Mouse (Mus musculus) bone marrow macrophage, adult 2 months (primary cell): ENCODE results near the gene Yy1. TPM values are rescaled to one million over a fixed set of nuclear protein-coding genes. Genes with fewer than 3 reads are reported as not detected.

Experiments used
- H3K27ac ChIP-seq: 2 replicates; pipeline ENCODE4 v1.5.1; 2012; ENCODE audit warnings: low read depth, low read length; ENCODE audit not compliant: insufficient read depth
- H3K4me1 ChIP-seq: 2 replicates; pipeline ENCODE4 v1.6.1; 2012; ENCODE audit warnings: low read length; ENCODE audit not compliant: control insufficient read depth, insufficient read depth
- H3K4me3 ChIP-seq: 2 replicates; pipeline ENCODE4 v1.5.1; 2012; ENCODE audit warnings: mild to moderate bottlenecking, low read length, moderate library complexity; ENCODE audit not compliant: insufficient read depth
- CTCF ChIP-seq: IDR thresholded peaks from 2 replicates; pipeline ENCODE4 v1.5.1; 2012; ENCODE audit warnings: low read depth, mild to moderate bottlenecking, low read length, moderate library complexity
- POLR2A ChIP-seq: IDR thresholded peaks from 2 replicates; pipeline ENCODE4 v1.6.1; 2012; ENCODE audit warnings: mild to moderate bottlenecking, low read depth, low read length, borderline replicate concordance
- polyA plus RNA-seq: library from polyadenylated mRNA; stranded (reverse); fragments of >200 nt; gene quantifications from 2 replicates; pipeline ENCODE4 v1.2.4, GENCODE M21; 2012; ENCODE audit not compliant: missing spikeins, insufficient read depth, insufficient read length

The Yy1 gene
- polyA plus RNA-seq, 1 experiment: 77.7 TPM

DNA sequence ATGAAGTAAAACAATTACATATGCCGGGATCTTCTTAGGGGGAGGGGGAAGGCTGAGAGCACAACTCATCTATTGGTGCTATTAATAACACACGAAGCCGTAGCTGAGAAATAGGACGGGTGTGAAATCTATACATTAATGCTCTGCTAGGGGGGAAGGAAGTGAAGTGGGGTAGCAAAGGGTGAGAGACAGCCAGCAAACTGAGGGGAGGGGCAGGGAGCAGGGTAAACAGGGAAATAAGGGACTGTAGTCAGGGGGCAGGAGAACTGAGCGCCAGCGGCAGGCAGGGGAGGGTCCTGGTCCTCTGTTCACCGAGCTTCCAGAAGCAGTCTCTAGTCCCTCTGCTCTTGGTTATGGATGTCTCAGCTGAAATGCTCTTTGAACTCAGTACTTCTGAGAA lies 25.9 kb upstream of the Yy1 start:
- H3K4me1 ChIP-seq: peaks cover 24% of the 10 kb centered on the region
- H3K27ac ChIP-seq: peak overlapping the region; percentile 96
- peak overlapping the region; percentile 73 for H3K4me3 ChIP-seq
- TF ChIP-seq POLR2A (no peak), CTCF (no peak)

DNA sequence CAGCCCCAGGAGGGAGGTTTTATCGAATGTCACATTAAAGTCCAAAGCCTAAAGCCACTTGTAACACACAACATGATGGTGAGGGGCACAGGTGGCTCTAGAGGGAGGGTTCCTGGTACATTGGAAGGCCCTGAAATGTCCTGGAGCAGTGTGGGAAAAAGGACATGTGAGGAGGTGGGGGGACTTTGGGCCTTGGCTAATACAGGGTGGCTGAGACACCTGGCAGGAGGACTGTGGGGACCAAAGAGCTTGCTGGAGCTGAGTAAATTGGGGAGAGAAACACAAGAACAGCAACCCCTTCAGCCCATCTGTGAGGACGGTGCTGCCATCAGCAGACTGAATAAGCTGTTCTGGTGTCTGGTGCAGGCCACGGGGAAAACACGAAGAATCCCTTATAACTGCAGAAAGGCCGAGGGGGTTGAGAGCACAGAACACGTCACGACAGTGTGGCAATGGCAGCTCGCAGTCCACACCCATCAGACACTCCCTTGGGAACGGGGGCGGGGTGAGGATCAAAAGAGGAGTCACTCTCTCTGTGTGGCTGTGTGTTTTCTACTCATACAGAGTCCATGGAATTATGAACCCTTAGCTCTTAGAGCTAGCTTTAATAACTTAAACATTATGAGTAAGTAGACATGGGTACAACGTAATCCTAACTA lies 24.4 kb upstream of the Yy1 start:
- Histone ChIP-seq H3K27ac (no peak overlapping the region), H3K4me3 (no peak overlapping the region), H3K4me1 (peaks cover 16% of the 10 kb centered on the region)
- no peak for TF ChIP-seq CTCF
- no peak for TF ChIP-seq POLR2A

DNA sequence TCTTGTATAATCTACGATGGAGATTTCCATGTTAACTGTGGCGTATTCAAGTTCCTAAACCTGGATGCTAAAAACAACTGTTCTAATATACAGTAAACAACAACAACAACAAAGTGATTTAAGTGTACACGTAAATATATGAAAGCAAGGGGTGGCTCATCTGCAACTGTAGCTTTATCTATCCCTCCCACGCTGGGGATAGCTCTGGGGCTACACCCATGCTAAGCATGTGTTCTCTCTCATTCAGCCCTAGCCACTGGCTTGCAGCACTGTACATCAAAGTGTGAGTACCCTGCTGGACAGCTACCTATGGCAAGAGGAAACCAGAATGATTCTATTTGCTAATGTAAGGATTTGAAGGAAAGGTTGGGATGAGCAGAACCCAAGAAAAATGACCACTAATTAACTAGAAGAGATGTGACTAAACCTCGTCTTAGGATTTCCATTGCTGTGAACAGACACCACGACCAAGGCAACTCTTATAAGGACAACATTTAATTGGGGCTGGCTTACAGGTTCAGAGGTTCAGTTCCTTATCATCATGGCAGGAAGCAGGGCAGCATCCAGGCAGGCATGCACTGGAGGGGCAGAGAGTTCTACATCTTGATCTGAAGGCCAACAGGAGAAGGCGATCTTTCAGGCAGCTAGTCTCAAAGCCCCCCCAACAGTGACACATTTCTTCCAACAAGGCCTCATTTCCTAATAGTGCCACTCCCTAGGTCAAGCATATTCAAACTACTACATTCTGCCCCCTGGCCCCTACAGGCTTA lies 12.5 kb upstream of the Yy1 start:
- no peak overlapping the region for H3K27ac ChIP-seq

DNA sequence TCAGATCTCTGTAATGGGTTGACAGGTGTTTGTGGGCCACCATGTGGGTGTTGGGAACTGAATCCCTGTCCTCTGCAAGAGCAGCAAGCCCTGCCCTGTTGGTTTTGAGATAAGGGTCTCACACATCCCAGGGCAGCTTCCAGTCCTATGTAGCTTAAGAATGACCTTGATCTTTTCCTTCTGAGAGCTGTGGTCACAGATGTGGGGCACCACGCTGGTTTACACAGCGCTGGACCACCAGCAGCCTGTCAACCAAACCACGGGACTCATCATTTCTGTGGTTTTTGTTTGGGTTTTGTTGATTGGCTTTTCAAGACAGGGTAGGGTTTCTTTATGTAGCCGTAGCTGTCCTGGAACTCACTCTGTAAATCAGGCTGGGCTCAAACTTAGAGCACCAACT lies 7.6 kb upstream of the Yy1 start:
- Histone ChIP-seq H3K4me1 (peaks cover 6% of the 10 kb centered on the region), H3K4me3 (no peak overlapping the region), H3K27ac (no peak overlapping the region)
- TF ChIP-seq POLR2A (no peak), CTCF (no peak)

More for the DNA sequence above, 12.5 kb upstream of the Yy1 start:
- H3K4me1 ChIP-seq: peaks cover 6% of the 10 kb centered on the region
- no peak for TF ChIP-seq POLR2A
- TF ChIP-seq CTCF: no peak
- H3K4me3 ChIP-seq: no peak overlapping the region

DNA sequence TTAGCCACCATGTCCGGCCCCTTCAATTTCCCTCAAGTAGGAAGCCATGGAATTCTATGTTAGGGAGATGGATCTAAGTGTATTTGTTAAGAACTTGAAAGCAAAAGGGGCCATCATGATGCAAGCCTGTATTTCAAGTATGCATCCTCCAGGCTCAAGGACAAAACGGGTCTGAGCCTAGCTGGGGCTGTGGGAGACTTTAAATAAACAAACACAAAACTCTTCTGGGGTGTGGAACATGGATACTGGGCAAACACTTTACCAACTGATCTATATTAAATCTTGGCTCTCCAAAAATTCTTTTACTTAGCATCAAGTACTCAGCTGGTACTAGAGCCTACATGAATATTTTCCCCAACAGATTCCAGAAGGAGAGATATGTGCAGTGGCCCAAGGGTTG lies 5.4 kb upstream of the Yy1 start:
- Histone ChIP-seq H3K27ac (no peak overlapping the region), H3K4me3 (no peak overlapping the region), H3K4me1 (peaks cover 10% of the 10 kb centered on the region)
- TF ChIP-seq CTCF (no peak), POLR2A (no peak)

DNA sequence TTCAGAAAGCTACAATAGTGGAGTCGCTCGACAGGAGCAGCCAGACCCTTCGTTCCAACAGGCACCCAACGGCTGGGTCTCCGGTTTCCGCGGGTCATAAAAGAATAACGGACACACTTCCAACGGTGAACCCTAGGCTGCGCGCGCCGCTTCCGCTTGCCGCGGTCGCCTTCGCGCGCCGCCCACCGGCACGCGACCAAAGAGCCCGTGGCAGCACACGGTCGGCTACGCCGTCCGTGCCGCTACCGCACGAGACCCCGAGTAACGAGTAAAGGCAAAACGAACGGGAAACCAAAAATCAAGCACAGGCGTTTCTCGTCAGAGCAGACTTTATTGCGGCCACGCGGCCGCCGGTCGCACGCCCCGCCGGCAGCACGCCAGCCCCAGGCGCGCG lies 624 bp upstream of the Yy1 start:
- no peak for TF ChIP-seq POLR2A
- no peak for TF ChIP-seq CTCF
- Histone ChIP-seq H3K4me1 (peaks cover 7% of the 10 kb centered on the region), H3K4me3 (peak overlapping the region; percentile 82), H3K27ac (peak overlapping the region; percentile 85)

DNA sequence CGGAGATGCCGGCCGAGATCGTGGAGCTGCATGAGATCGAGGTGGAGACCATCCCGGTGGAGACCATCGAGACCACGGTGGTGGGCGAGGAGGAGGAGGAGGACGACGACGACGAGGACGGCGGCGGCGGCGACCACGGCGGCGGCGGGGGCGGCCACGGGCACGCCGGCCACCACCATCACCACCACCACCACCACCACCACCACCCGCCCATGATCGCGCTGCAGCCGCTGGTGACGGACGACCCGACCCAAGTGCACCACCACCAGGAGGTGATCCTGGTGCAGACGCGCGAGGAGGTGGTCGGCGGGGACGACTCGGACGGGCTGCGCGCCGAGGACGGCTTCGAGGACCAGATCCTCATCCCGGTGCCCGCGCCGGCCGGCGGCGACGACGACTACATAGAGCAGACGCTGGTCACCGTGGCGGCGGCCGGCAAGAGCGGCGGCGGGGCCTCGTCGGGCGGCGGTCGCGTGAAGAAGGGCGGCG lies 724 bp downstream of the Yy1 start:
- TF ChIP-seq CTCF (no peak), POLR2A (no peak)
- Histone ChIP-seq H3K4me1 (peaks cover 7% of the 10 kb centered on the region), H3K27ac (peak overlapping the region; percentile 96), H3K4me3 (peak overlapping the region; percentile 100)

DNA sequence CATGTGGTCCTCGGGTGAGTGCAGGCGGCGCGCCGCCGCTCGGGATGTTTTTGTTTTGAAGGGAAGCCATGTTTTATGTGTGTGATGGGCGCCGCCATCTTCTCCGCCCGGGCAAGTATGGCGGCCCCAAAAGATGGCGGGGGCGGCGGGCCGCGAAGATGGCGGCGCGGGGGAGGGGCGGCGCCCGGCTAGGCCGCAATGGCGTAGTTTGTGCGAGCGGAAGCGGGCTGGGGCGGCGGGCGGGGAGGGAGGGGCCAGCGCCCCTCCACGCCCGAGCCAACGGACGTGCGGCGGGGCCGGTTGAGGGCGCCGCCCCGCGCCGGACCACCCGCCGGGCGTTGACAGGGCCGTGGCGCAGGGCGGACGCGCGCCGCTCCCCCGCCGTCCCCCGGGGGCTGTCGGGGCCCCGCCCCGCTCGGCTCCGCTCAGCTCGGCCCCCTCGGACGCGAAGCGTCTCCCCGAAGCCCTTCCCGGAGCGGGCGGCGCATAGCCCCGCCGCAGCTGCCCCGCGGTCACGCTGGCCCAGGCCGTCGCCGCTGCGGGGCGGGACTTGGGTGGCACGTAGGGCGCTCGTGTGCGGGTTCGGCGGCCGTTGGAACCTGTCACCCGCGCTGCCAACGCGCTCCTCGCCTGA lies 1.4 kb downstream of the Yy1 start:
- TF ChIP-seq CTCF (no peak), POLR2A (no peak)
- Histone ChIP-seq H3K4me3 (peak overlapping the region; percentile 100), H3K4me1 (peaks cover 9% of the 10 kb centered on the region), H3K27ac (peak overlapping the region; percentile 96)

DNA sequence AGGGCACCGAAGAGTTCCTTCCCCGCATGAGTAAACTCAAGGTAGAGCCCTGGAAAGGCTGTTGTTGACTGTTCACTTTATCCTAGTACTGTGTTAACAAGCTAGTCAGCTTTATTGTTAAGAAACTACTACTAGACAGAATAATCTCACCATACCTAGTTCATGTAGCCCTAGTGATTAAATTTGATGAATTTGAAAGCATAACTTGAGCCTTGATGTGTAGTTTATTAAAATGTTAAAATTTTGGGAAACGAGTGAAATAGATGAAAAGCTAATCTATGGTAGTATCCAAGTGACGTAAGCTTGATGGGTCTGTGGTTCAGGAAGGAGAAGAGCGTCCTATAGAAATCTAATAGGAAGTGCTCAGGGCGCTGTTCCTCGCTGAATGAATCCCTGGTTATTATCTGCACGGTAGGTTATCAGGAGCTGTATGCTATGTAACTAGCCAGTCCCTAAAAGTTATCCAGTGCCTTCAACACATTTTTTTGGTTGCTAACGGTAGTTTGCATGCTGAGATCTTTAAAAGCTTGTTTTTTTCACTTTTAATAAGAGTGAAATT lies 2.3 kb downstream of the Yy1 start:
- H3K27ac ChIP-seq: peak overlapping the region; percentile 96
- H3K4me3 ChIP-seq: peak overlapping the region; percentile 100
- TF ChIP-seq POLR2A (no peak), CTCF (no peak)
- peaks cover 14% of the 10 kb centered on the region for H3K4me1 ChIP-seq
